9 mouse cellular contexts compared by ENCODE assay signal in the genomic region with DNA sequence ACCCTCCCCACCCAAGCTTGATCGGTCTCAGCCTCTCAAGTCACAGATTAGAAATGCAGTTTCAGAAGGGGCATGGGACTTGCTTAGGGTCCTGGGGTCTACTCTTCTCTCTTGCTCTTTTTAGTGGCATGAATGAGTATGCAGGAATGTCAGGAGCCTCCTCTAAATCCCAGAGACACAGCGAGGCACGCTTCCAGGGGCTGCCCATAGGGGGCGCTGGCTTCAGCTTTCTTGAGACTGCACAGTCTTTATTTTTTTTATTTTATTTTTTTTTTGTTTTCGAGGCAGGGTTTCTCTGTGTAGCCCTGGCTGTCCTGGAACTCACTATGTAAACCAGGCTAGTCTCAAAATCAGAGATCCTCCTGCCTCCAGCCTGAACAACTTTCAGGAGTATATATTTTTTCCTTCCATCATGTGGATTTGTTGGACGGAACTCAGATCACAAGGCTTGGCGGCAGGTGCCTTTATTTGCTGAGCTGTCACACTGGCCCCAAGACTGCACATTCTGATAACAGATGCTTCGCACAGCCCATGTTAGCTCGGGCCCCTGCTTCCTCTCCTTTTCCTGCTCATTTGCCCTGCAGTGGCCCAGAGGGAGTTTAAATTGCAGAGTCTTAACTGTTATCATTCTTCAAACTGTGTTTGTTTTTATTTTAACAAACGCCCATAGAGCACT. TPM values are rescaled to one million over a fixed set of nuclear protein-coding genes. Genes with fewer than 3 reads are reported as not detected.
DNase-seq lines count a peak whose midpoint lies in the region; ATAC-seq and TF ChIP-seq lines count a peak whose summit lies in the region.
"Had no signal": no experiment of that assay in that cellular context is flagged by ENCODE, and none has a peak within 500 bp of the region (broad histone marks: within the 10 kb centered on the region; RNA-seq: fewer than 3 reads in every experiment).

No protein-coding gene starts in this region.

- ATAC-seq in forebrain, embryonic 14.5 days = no peak
- no peak for ATAC-seq in forebrain, embryonic 12.5 days (ENCODE audit: low FRiP score)
- no peak for ATAC-seq in embryonic facial prominence, embryonic 11.5 days (replicated peaks; ENCODE audit: insufficient number of reproducible peaks, low FRiP score, low TSS enrichment, low read depth)
- ATAC-seq in megakaryocyte progenitor cell, adult 5-6 weeks (replicated peaks; ENCODE audit: poor library complexity) = peak; percentile 54; the same call in 1 of the 2 replicates
- no peak for ATAC-seq in megakaryocyte-erythroid progenitor cell, adult 5-6 weeks (replicated peaks; ENCODE audit: low FRiP score, low TSS enrichment, poor library complexity, severe bottlenecking)

- H3K4me3 ChIP-seq in forebrain, embryonic 14.5 days (ENCODE audit: low read depth, low read length) = no peak overlapping the region
- no peak overlapping the region for H3K4me3 ChIP-seq in forebrain, embryonic 12.5 days (replicated peaks)
- no peak overlapping the region for H3K4me3 ChIP-seq in lung, adult 2 months (replicated peaks; ENCODE audit: extremely low read depth, low read depth, low read length)
- H3K4me3 ChIP-seq in embryonic facial prominence, embryonic 11.5 days (ENCODE audit: low read depth, low read length) = no peak overlapping the region

- TF ChIP-seq POLR2A in lung, adult 2 months (IDR thresholded peaks at IDR 0.05; ENCODE audit: borderline replicate concordance, extremely low read depth, low read depth, low read length) = no peak

- no peak overlapping the region for H3K4me2 ChIP-seq in forebrain, embryonic 14.5 days (ENCODE audit: low read length)
- H3K4me2 ChIP-seq in forebrain, embryonic 12.5 days = no peak overlapping the region
- H3K4me2 ChIP-seq in embryonic facial prominence, embryonic 11.5 days (ENCODE audit: low read depth, low read length) = no peak overlapping the region

- H3K27ac ChIP-seq in forebrain, embryonic 14.5 days (ENCODE audit: low read depth, low read length) = no peak overlapping the region
- H3K27ac ChIP-seq in forebrain, embryonic 12.5 days = no peak overlapping the region
- no peak overlapping the region for H3K27ac ChIP-seq in embryonic facial prominence, embryonic 11.5 days (replicated peaks; ENCODE audit: low read depth, low read length)

- whole genome bisulfite sequencing in forebrain, embryonic 14.5 days = 38% methylated on average over 10 of the region's 10 CpGs
- 41% methylated on average over 10 of the region's 10 CpGs for WGBS in forebrain, embryonic 12.5 days
- 29% methylated on average over 10 of the region's 10 CpGs for WGBS in lung, adult 2 months
- 27% methylated on average over 10 of the region's 10 CpGs for WGBS in embryonic facial prominence, embryonic 11.5 days

- peak; percentile 71 for DNase-seq in forebrain, embryonic 14.5 days (ENCODE audit: low spot score)
- peak; percentile 28 for DNase-seq in lung, adult 2 months
- DNase-seq in lung, postnatal 25 days (ENCODE audit: low spot score) = no peak
- DNase-seq in WW6 (ENCODE audit: low read depth, low spot score) = peak; percentile 61
- DNase-seq in embryonic facial prominence, embryonic 11.5 days (ENCODE audit: low spot score) = peak; percentile 89

- TF ChIP-seq CTCF in lung, adult 2 months (IDR thresholded peaks at IDR 0.05; ENCODE audit: insufficient read depth, low read length) = peak; percentile 63

- H3K9ac ChIP-seq in forebrain, embryonic 14.5 days (ENCODE audit: low read length) = no peak overlapping the region
- H3K9ac ChIP-seq in forebrain, embryonic 12.5 days = no peak overlapping the region
- H3K9ac ChIP-seq in embryonic facial prominence, embryonic 11.5 days (replicated peaks; ENCODE audit: low read length) = no peak overlapping the region

- H3K9me3 ChIP-seq in forebrain, embryonic 14.5 days (replicated peaks; ENCODE audit: control insufficient read depth, low read length) = no peaks in the 10 kb centered on the region
- H3K9me3 ChIP-seq in forebrain, embryonic 12.5 days = no peaks in the 10 kb centered on the region
- no peaks in the 10 kb centered on the region for H3K9me3 ChIP-seq in embryonic facial prominence, embryonic 11.5 days (replicated peaks; ENCODE audit: control insufficient read depth, low read length)

- peaks cover 11% of the 10 kb centered on the region for H3K4me1 ChIP-seq in forebrain, embryonic 14.5 days (ENCODE audit: control insufficient read depth, insufficient read depth, low read length)
- peaks cover 41% of the 10 kb centered on the region for H3K4me1 ChIP-seq in forebrain, embryonic 12.5 days
- H3K4me1 ChIP-seq in lung, adult 2 months (ENCODE audit: control insufficient read depth, insufficient read depth, low read length) = no peaks in the 10 kb centered on the region
- peaks cover 18% of the 10 kb centered on the region for H3K4me1 ChIP-seq in embryonic facial prominence, embryonic 11.5 days (ENCODE audit: control insufficient read depth, insufficient read depth, low read length)

- no peaks in the 10 kb centered on the region for H3K36me3 ChIP-seq in forebrain, embryonic 14.5 days (ENCODE audit: control insufficient read depth, insufficient read depth, low read length)
- no peaks in the 10 kb centered on the region for H3K36me3 ChIP-seq in forebrain, embryonic 12.5 days (replicated peaks)
- H3K36me3 ChIP-seq in embryonic facial prominence, embryonic 11.5 days (replicated peaks; ENCODE audit: control insufficient read depth, insufficient read depth, low read depth, low read length) = no peaks in the 10 kb centered on the region

- H3K27me3 ChIP-seq in forebrain, embryonic 14.5 days (replicated peaks; ENCODE audit: control insufficient read depth, insufficient read depth, low read length) = peaks cover 42% of the 10 kb centered on the region
- H3K27me3 ChIP-seq in forebrain, embryonic 12.5 days = peaks cover 60% of the 10 kb centered on the region
- H3K27me3 ChIP-seq in embryonic facial prominence, embryonic 11.5 days (ENCODE audit: control insufficient read depth, insufficient read depth, low read length) = peaks cover 21% of the 10 kb centered on the region

RNA-seq across cellular contexts. Expression of gene Gmppa, which starts 9.8 kb away (rescaled TPM):
- polyA plus RNA-seq in forebrain, embryonic 14.5 days (2014; fragmentation: Nextera tagmentation; extraction: Ambion mirVana) = 72.4 and 76.0 TPM in 2 replicates
- polyA plus RNA-seq in forebrain, embryonic 12.5 days (2016; fragmentation: Nextera tagmentation; extraction: Ambion mirVana) = 54.8 and 55.8 TPM in 2 replicates
- 106 and 125 TPM in 2 replicates for polyA plus RNA-seq in lung, adult 2 months (2012; rRNA removed)
- polyA plus RNA-seq in embryonic facial prominence, embryonic 11.5 days (2014; fragmentation: Nextera tagmentation; extraction: Ambion mirVana) = 36.9 and 38.4 TPM in 2 replicates
- total RNA-seq in megakaryocyte progenitor cell, adult 5-6 weeks (2015) = 65.8 and 74.1 TPM in 2 replicates
- 87.0 and 98.6 TPM in 2 replicates for total RNA-seq in megakaryocyte progenitor cell, adult 5-6 weeks (2017)
- 70.3 and 92.5 TPM in 2 replicates for total RNA-seq in megakaryocyte-erythroid progenitor cell, adult 5-6 weeks (2014; fragmentation: Nextera tagmentation)
- total RNA-seq in megakaryocyte-erythroid progenitor cell, adult 5-6 weeks (2017) = 35.0 and 52.6 TPM in 2 replicates

RNA-seq across cellular contexts. Expression of gene Asic4, which starts 24.3 kb away (rescaled TPM):
- 0.76 and 0.84 TPM in 2 replicates for polyA plus RNA-seq in forebrain, embryonic 14.5 days (2014; fragmentation: Nextera tagmentation; extraction: Ambion mirVana)
- polyA plus RNA-seq in forebrain, embryonic 12.5 days (2016; fragmentation: Nextera tagmentation; extraction: Ambion mirVana) = 6.4 and 8.2 TPM in 2 replicates
- polyA plus RNA-seq in lung, adult 2 months (2012; rRNA removed) = 0.05 TPM in 1 of 2 replicates, not detected in the other
- 0.29 and 1.1 TPM in 2 replicates for polyA plus RNA-seq in embryonic facial prominence, embryonic 11.5 days (2014; fragmentation: Nextera tagmentation; extraction: Ambion mirVana)
- not detected in 2 replicates for total RNA-seq in megakaryocyte progenitor cell, adult 5-6 weeks (2015)
- not detected in 2 replicates for total RNA-seq in megakaryocyte progenitor cell, adult 5-6 weeks (2017)
- not detected in 2 replicates for total RNA-seq in megakaryocyte-erythroid progenitor cell, adult 5-6 weeks (2014; fragmentation: Nextera tagmentation)
- total RNA-seq in megakaryocyte-erythroid progenitor cell, adult 5-6 weeks (2017) = not detected in 2 replicates
- total RNA-seq: heart, postnatal 36 days had no signal

RNA-seq across cellular contexts. Expression of gene Speg, which starts 50.8 kb away (rescaled TPM):
- polyA plus RNA-seq in forebrain, embryonic 14.5 days (2014; fragmentation: Nextera tagmentation; extraction: Ambion mirVana) = 8.3 and 8.8 TPM in 2 replicates
- polyA plus RNA-seq in forebrain, embryonic 12.5 days (2016; fragmentation: Nextera tagmentation; extraction: Ambion mirVana) = 10.0 and 11.3 TPM in 2 replicates
- 31.5 and 35.0 TPM in 2 replicates for polyA plus RNA-seq in lung, adult 2 months (2012; rRNA removed)
- polyA plus RNA-seq in embryonic facial prominence, embryonic 11.5 days (2014; fragmentation: Nextera tagmentation; extraction: Ambion mirVana) = 16.7 and 19.9 TPM in 2 replicates
- not detected in 2 replicates for total RNA-seq in megakaryocyte progenitor cell, adult 5-6 weeks (2015)
- total RNA-seq in megakaryocyte progenitor cell, adult 5-6 weeks (2017) = not detected in 2 replicates
- total RNA-seq in megakaryocyte-erythroid progenitor cell, adult 5-6 weeks (2014; fragmentation: Nextera tagmentation) = not detected in 2 replicates
- 0.19 TPM in 1 of 2 replicates, not detected in the other for total RNA-seq in megakaryocyte-erythroid progenitor cell, adult 5-6 weeks (2017)

RNA-seq across cellular contexts. Expression of gene Chpf, which starts 53.2 kb away (rescaled TPM):
- polyA plus RNA-seq in forebrain, embryonic 14.5 days (2014; fragmentation: Nextera tagmentation; extraction: Ambion mirVana) = 21.6 and 24.2 TPM in 2 replicates
- polyA plus RNA-seq in forebrain, embryonic 12.5 days (2016; fragmentation: Nextera tagmentation; extraction: Ambion mirVana) = 21.6 and 25.8 TPM in 2 replicates
- polyA plus RNA-seq in lung, adult 2 months (2012; rRNA removed) = 89.7 and 127 TPM in 2 replicates
- polyA plus RNA-seq in embryonic facial prominence, embryonic 11.5 days (2014; fragmentation: Nextera tagmentation; extraction: Ambion mirVana) = 14.6 and 15.3 TPM in 2 replicates
- 0.27 and 0.83 TPM in 2 replicates for total RNA-seq in megakaryocyte progenitor cell, adult 5-6 weeks (2015)
- 0.57 and 2.0 TPM in 2 replicates for total RNA-seq in megakaryocyte progenitor cell, adult 5-6 weeks (2017)
- 3.1 and 4.0 TPM in 2 replicates for total RNA-seq in megakaryocyte-erythroid progenitor cell, adult 5-6 weeks (2014; fragmentation: Nextera tagmentation)
- total RNA-seq in megakaryocyte-erythroid progenitor cell, adult 5-6 weeks (2017) = 0.15 and 1.2 TPM in 2 replicates

RNA-seq across cellular contexts. Expression of gene Tmem198, which starts 53.4 kb away (rescaled TPM):
- polyA plus RNA-seq in forebrain, embryonic 14.5 days (2014; fragmentation: Nextera tagmentation; extraction: Ambion mirVana) = 41.3 and 50.4 TPM in 2 replicates
- 20.8 and 24.1 TPM in 2 replicates for polyA plus RNA-seq in forebrain, embryonic 12.5 days (2016; fragmentation: Nextera tagmentation; extraction: Ambion mirVana)
- polyA plus RNA-seq in lung, adult 2 months (2012; rRNA removed) = 5.2 and 7.4 TPM in 2 replicates
- polyA plus RNA-seq in embryonic facial prominence, embryonic 11.5 days (2014; fragmentation: Nextera tagmentation; extraction: Ambion mirVana) = 0.98 and 1.6 TPM in 2 replicates
- total RNA-seq in megakaryocyte progenitor cell, adult 5-6 weeks (2015) = not detected in 2 replicates
- 2.9 TPM in 1 of 2 replicates, not detected in the other for total RNA-seq in megakaryocyte progenitor cell, adult 5-6 weeks (2017)
- total RNA-seq in megakaryocyte-erythroid progenitor cell, adult 5-6 weeks (2014; fragmentation: Nextera tagmentation) = 0.49 TPM in 1 of 2 replicates, not detected in the other
- not detected in 2 replicates for total RNA-seq in megakaryocyte-erythroid progenitor cell, adult 5-6 weeks (2017)
